Mouse (Mus musculus): ENCODE measurements around the gene Fpgs. TPM values are rescaled to one million over a fixed set of nuclear protein-coding genes. Genes with fewer than 3 reads are reported as not detected.

The Fpgs gene
- polyA plus RNA-seq, 1 experiment from 2014 or later = 45.1 TPM

GRCm38 (mm10) chr2:32647366-32647765 is 56.6 kb downstream of the Fpgs start:
- peak overlapping the region; percentile 63; the same call in 1 of the 2 replicates for H3K27ac ChIP-seq (ENCODE audit: low read length)
- 80% methylated on average over 7 of the region's 7 CpGs for WGBS

GRCm38 (mm10) chr2:32646379-32647056 is 57.4 kb downstream of the Fpgs start, which contains the start of gene Eng:
TSS of gene Eng (plus strand) at chr2:32646595.
- H3K4me3 ChIP-seq (ENCODE audit: low read length) = peak within 1 kb of the TSS; percentile 49
- H3K36me3 ChIP-seq (ENCODE audit: insufficient read depth, low read length) = no peaks in the 10 kb centered on the region
- WGBS = 65% methylated on average over 31 of the region's 31 CpGs
- peak; percentile 64 for ATAC-seq (ENCODE audit: low FRiP score, low TSS enrichment)
- peak within 1 kb of the TSS; percentile 63 for H3K27ac ChIP-seq (ENCODE audit: low read length)
- peak within 1 kb of the TSS; percentile 67 for H3K9ac ChIP-seq (replicated peaks; ENCODE audit: low read length)
- peak within 1 kb of the TSS; percentile 36 for H3K4me2 ChIP-seq (replicated peaks; ENCODE audit: low read depth, low read length)
- no peaks in the 10 kb centered on the region for H3K27me3 ChIP-seq (ENCODE audit: insufficient read depth, low read length)
- peaks cover 19% of the 10 kb centered on the region for H3K4me1 ChIP-seq (ENCODE audit: insufficient read depth, low read length)
- no peaks in the 10 kb centered on the region for H3K9me3 ChIP-seq (ENCODE audit: low read length)

More at GRCm38 (mm10) chr2:32647366-32647765, 56.6 kb downstream of the Fpgs start:
- peaks cover 19% of the 10 kb centered on the region for H3K4me1 ChIP-seq (ENCODE audit: insufficient read depth, low read length)
- peak overlapping the region; percentile 67 for H3K9ac ChIP-seq (replicated peaks; ENCODE audit: low read length)
- H3K4me3 ChIP-seq (ENCODE audit: low read length) = peak overlapping the region; percentile 49
- peak overlapping the region; percentile 36 for H3K4me2 ChIP-seq (replicated peaks; ENCODE audit: low read depth, low read length)
- no peak for ATAC-seq (ENCODE audit: low FRiP score, low TSS enrichment)
- H3K27me3 ChIP-seq (ENCODE audit: insufficient read depth, low read length) = no peaks in the 10 kb centered on the region
- H3K9me3 ChIP-seq (ENCODE audit: low read length) = no peaks in the 10 kb centered on the region
- no peaks in the 10 kb centered on the region for H3K36me3 ChIP-seq (ENCODE audit: insufficient read depth, low read length)

GRCm38 (mm10) chr2:32645647-32646046 is 58.3 kb downstream of the Fpgs start:
- WGBS = 52% methylated on average over 3 of the region's 3 CpGs
- H3K27me3 ChIP-seq (ENCODE audit: insufficient read depth, low read length) = no peaks in the 10 kb centered on the region
- H3K9me3 ChIP-seq (ENCODE audit: low read length) = no peaks in the 10 kb centered on the region
- H3K4me3 ChIP-seq (ENCODE audit: low read length) = no peak overlapping the region
- no peak overlapping the region for H3K9ac ChIP-seq (replicated peaks; ENCODE audit: low read length)
- H3K4me1 ChIP-seq (ENCODE audit: insufficient read depth, low read length) = peaks cover 21% of the 10 kb centered on the region
- no peak overlapping the region for H3K4me2 ChIP-seq (replicated peaks; ENCODE audit: low read depth, low read length)
- no peak for ATAC-seq (ENCODE audit: low FRiP score, low TSS enrichment)
- H3K27ac ChIP-seq (ENCODE audit: low read length) = peak overlapping the region; percentile 63; the same call in 1 of the 2 replicates
- H3K36me3 ChIP-seq (ENCODE audit: insufficient read depth, low read length) = no peaks in the 10 kb centered on the region

GRCm38 (mm10) chr2:32644799-32645475 is 59.0 kb downstream of the Fpgs start:
- H3K9me3 ChIP-seq (ENCODE audit: low read length) = no peaks in the 10 kb centered on the region
- H3K9ac ChIP-seq (replicated peaks; ENCODE audit: low read length) = no peak overlapping the region; the same call in 1 of the 2 replicates
- H3K4me3 ChIP-seq (ENCODE audit: low read length) = no peak overlapping the region
- H3K27ac ChIP-seq (ENCODE audit: low read length) = no peak overlapping the region
- 72% methylated on average over 8 of the region's 8 CpGs for WGBS
- no peaks in the 10 kb centered on the region for H3K27me3 ChIP-seq (ENCODE audit: insufficient read depth, low read length)
- no peak overlapping the region for H3K4me2 ChIP-seq (replicated peaks; ENCODE audit: low read depth, low read length)
- ATAC-seq (ENCODE audit: low FRiP score, low TSS enrichment) = no peak
- H3K36me3 ChIP-seq (ENCODE audit: insufficient read depth, low read length) = no peaks in the 10 kb centered on the region
- peaks cover 24% of the 10 kb centered on the region for H3K4me1 ChIP-seq (ENCODE audit: insufficient read depth, low read length)

DNA sequence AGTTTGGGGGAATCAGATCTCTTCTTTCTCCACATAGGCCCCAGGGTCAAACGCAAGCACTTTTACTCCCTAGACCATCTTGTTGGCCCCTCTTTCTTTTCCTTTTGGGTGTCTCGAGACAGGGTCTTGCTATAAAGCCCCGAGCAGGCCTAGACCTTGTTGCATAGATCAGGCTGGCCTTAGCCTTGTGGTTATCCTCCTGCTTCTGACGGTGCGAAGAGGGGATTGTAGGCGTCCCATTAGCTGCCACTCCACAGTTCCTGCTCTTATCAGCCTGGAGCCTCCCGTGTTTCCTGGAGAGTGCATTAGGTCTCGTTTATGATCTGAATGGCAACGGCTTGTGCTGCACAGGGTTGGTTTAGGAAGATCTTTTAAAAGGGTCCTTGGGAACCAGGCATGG is 59.9 kb downstream of the Fpgs start:
- no peak for ATAC-seq (ENCODE audit: low FRiP score, low TSS enrichment)
- H3K27ac ChIP-seq (ENCODE audit: low read length) = no peak overlapping the region
- H3K9ac ChIP-seq (replicated peaks; ENCODE audit: low read length) = no peak overlapping the region
- no peaks in the 10 kb centered on the region for H3K27me3 ChIP-seq (ENCODE audit: insufficient read depth, low read length)
- H3K36me3 ChIP-seq (ENCODE audit: insufficient read depth, low read length) = no peaks in the 10 kb centered on the region
- 73% methylated on average over 9 of the region's 9 CpGs for WGBS
- H3K4me2 ChIP-seq (replicated peaks; ENCODE audit: low read depth, low read length) = no peak overlapping the region
- no peaks in the 10 kb centered on the region for H3K9me3 ChIP-seq (ENCODE audit: low read length)
- no peak overlapping the region for H3K4me3 ChIP-seq (ENCODE audit: low read length)
- H3K4me1 ChIP-seq (ENCODE audit: insufficient read depth, low read length) = peaks cover 24% of the 10 kb centered on the region

DNA sequence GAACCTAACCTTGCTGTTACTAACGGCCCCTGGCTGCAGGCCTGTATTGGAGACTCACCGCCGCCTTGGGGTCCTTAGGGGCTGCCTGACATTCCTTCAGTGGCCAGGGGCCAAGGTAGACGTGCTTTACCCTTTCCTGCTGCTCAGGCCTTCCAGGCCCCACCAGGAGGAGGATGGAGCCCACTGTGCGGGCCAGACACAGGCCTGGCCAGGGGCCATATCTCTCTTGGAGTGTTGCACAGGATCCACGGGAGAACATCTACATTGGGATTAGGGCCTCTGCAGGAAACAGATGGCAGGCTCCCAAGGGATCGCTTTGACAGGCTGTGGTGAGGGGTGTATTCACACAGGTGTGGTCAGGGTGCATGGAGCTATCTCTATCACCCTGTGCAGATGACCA is 61.1 kb downstream of the Fpgs start:
- H3K27ac ChIP-seq (ENCODE audit: low read length) = 0 out of 2 replicates have a peak overlapping the region, but pooled peaks have one; percentile 13
- 52% methylated on average over 7 of the region's 7 CpGs for WGBS

DNA sequence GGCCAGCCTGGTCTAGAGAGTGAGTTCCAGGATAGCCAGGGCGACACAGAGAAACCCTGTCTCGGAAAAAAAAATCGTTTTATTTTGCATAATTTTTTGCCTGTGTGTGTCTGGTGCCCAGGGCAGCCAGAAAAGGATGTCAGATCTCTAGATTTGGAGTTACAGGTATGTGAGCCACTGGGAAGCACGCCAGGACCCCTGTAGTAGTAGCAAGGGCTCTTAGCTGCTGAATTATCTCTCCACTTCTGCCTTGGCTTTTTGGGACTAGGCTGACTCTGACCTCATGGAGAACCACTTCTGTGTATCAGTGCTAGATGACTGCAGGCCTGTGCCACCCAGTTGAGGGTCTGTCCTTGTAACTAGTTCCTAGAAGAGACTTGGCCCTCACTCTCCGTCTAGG is 62.1 kb downstream of the Fpgs start:
- Histone ChIP-seq H3K4me2 (replicated peaks; ENCODE audit: low read depth, low read length) (no peak overlapping the region), H3K4me1 (ENCODE audit: insufficient read depth, low read length) (peaks cover 33% of the 10 kb centered on the region), H3K9ac (replicated peaks; ENCODE audit: low read length) (no peak overlapping the region), H3K9me3 (ENCODE audit: low read length) (no peaks in the 10 kb centered on the region), H3K27ac (ENCODE audit: low read length) (no peak overlapping the region), H3K27me3 (ENCODE audit: insufficient read depth, low read length) (no peaks in the 10 kb centered on the region), H3K4me3 (ENCODE audit: low read length) (no peak overlapping the region), H3K36me3 (ENCODE audit: insufficient read depth, low read length) (no peaks in the 10 kb centered on the region)
- ATAC-seq (ENCODE audit: low FRiP score, low TSS enrichment) = no peak
- 86% methylated on average over 5 of the region's 5 CpGs for WGBS

More for the DNA sequence above, 61.1 kb downstream of the Fpgs start:
- no peak overlapping the region for H3K4me3 ChIP-seq (ENCODE audit: low read length)
- ATAC-seq (ENCODE audit: low FRiP score, low TSS enrichment) = no peak
- no peak overlapping the region for H3K4me2 ChIP-seq (replicated peaks; ENCODE audit: low read depth, low read length)
- H3K36me3 ChIP-seq (ENCODE audit: insufficient read depth, low read length) = no peaks in the 10 kb centered on the region
- no peak overlapping the region for H3K9ac ChIP-seq (replicated peaks; ENCODE audit: low read length)
- peaks cover 29% of the 10 kb centered on the region for H3K4me1 ChIP-seq (ENCODE audit: insufficient read depth, low read length)
- H3K9me3 ChIP-seq (ENCODE audit: low read length) = no peaks in the 10 kb centered on the region
- no peaks in the 10 kb centered on the region for H3K27me3 ChIP-seq (ENCODE audit: insufficient read depth, low read length)

- H3K36me3 ChIP-seq (ENCODE audit: insufficient read depth, low read length) = no peaks in the 10 kb centered on the region
- H3K27ac ChIP-seq (ENCODE audit: low read length) = no peak overlapping the region; the same call in 1 of the 2 replicates
- no peak for ATAC-seq (ENCODE audit: low FRiP score, low TSS enrichment)
Observed at GRCm38 (mm10) chr2:32640550-32641051, 63.3 kb downstream of the Fpgs start.

GRCm38 (mm10) chr2:32639632-32640031 is 64.3 kb downstream of the Fpgs start:
- no peaks in the 10 kb centered on the region for H3K36me3 ChIP-seq (ENCODE audit: insufficient read depth, low read length)
- no peak overlapping the region for H3K4me2 ChIP-seq (replicated peaks; ENCODE audit: low read depth, low read length)
- no peak for ATAC-seq (ENCODE audit: low FRiP score, low TSS enrichment)
- H3K4me1 ChIP-seq (ENCODE audit: insufficient read depth, low read length) = peaks cover 19% of the 10 kb centered on the region
- H3K9me3 ChIP-seq (ENCODE audit: low read length) = no peaks in the 10 kb centered on the region
- no peak overlapping the region for H3K27ac ChIP-seq (ENCODE audit: low read length)
- 68% methylated on average over 1 of the region's 1 CpGs for WGBS
- H3K9ac ChIP-seq (replicated peaks; ENCODE audit: low read length) = no peak overlapping the region
- no peaks in the 10 kb centered on the region for H3K27me3 ChIP-seq (ENCODE audit: insufficient read depth, low read length)
- H3K4me3 ChIP-seq (ENCODE audit: low read length) = no peak overlapping the region

More at GRCm38 (mm10) chr2:32640550-32641051, 63.3 kb downstream of the Fpgs start:
- WGBS = 58% methylated on average over 6 of the region's 6 CpGs
- H3K4me2 ChIP-seq (replicated peaks; ENCODE audit: low read depth, low read length) = no peak overlapping the region
- no peaks in the 10 kb centered on the region for H3K9me3 ChIP-seq (ENCODE audit: low read length)
- no peaks in the 10 kb centered on the region for H3K27me3 ChIP-seq (ENCODE audit: insufficient read depth, low read length)
- no peak overlapping the region for H3K4me3 ChIP-seq (ENCODE audit: low read length)
- H3K4me1 ChIP-seq (ENCODE audit: insufficient read depth, low read length) = peaks cover 25% of the 10 kb centered on the region
- H3K9ac ChIP-seq (replicated peaks; ENCODE audit: low read length) = peak overlapping the region; percentile 37; the same call in 1 of the 2 replicates

Measured in kidney, embryonic 16.5 days (tissue).